Mouse (Mus musculus) CH12.LX (cell line): ENCODE results near the gene Prkag2. TPM values are rescaled to one million over a fixed set of nuclear protein-coding genes. Genes with fewer than 3 reads are reported as not detected.

Experiments
- DNase-seq: peaks from one replicate; pipeline ENCODE4 v3.0.0-alpha.2; 2013; ENCODE audit errors: extremely low read depth
- H3K27ac ChIP-seq: 2 replicates; pipeline ENCODE4 v1.5.1; 2012; ENCODE audit warnings: low read depth, mild to moderate bottlenecking, control low read depth, moderate library complexity; ENCODE audit not compliant: insufficient read depth
- H3K27me3 ChIP-seq: replicated peaks from 2 replicates; pipeline ENCODE3; 2012; ENCODE audit warnings: inconsistent platforms
- H3K36me3 ChIP-seq, 2 experiments: replicated peaks in 1 of 2; 2 replicates each; pipeline versions ENCODE3 to v1.6.1; 2012; ENCODE audit warnings: inconsistent platforms in 1 of 2, low read length in 1 of 2, mild to moderate bottlenecking in 1 of 2, mixed read lengths in 1 of 2, moderate library complexity in 1 of 2; ENCODE audit not compliant: control insufficient read depth in 1 of 2, insufficient read depth in 1 of 2
- H3K4me1 ChIP-seq, 2 experiments: 2 replicates each; pipeline ENCODE4 v1.6.1; 2012; ENCODE audit warnings: inconsistent platforms in 1 of 2, moderate library complexity in 1 of 2; ENCODE audit not compliant: insufficient read depth in 2 of 2, control insufficient read depth in 1 of 2
- H3K4me2 ChIP-seq: 2 replicates; pipeline ENCODE4 v1.6.1; 2012; ENCODE audit warnings: low read depth, mild to moderate bottlenecking, control low read depth; ENCODE audit not compliant: poor library complexity, insufficient read depth, severe bottlenecking
- H3K4me3 ChIP-seq, 3 experiments: fragments of 150-350 bp in 1 of 3; sonication (generic) in 1 of 3; replicated peaks in 1 of 3; 2 replicates each; pipeline versions ENCODE3 to v1.5.1; 2011 to 2012; ENCODE audit warnings: low read depth in 2 of 3, low read length in 2 of 3, mild to moderate bottlenecking in 2 of 3, moderate library complexity in 2 of 3, control low read depth in 1 of 3, improper control_type of control experiment in 1 of 3, inconsistent platforms in 1 of 3, mixed read lengths in 1 of 3; ENCODE audit not compliant: poor library complexity in 1 of 3
- H3K79me2 ChIP-seq: replicated peaks from 2 replicates; pipeline ENCODE4 v1.6.1; 2012; ENCODE audit warnings: mild to moderate bottlenecking, moderate library complexity; ENCODE audit not compliant: control insufficient read depth, poor library complexity, insufficient read depth, severe bottlenecking; ENCODE audit errors: extremely low read depth
- H3K9ac ChIP-seq: 2 replicates; pipeline ENCODE4 v1.6.1; 2012; ENCODE audit warnings: low read depth, mild to moderate bottlenecking, control low read depth, moderate library complexity; ENCODE audit not compliant: insufficient read depth
- H3K9me3 ChIP-seq: replicated peaks from 2 replicates; pipeline ENCODE3; 2012; ENCODE audit warnings: low read length, inconsistent platforms, mixed read lengths
- BHLHE40 ChIP-seq: IDR thresholded peaks from 2 replicates; pipeline ENCODE4 v1.6.1; 2011; ENCODE audit warnings: mild to moderate bottlenecking, low read depth, low read length, improper control_type of control experiment
- CHD1 ChIP-seq: IDR thresholded peaks from 2 replicates; pipeline ENCODE4 v1.6.1; 2012; ENCODE audit warnings: low read depth, low read length, improper control_type of control experiment, inconsistent platforms
- CHD2 ChIP-seq: IDR thresholded peaks from 2 replicates; pipeline ENCODE4 v1.6.1; 2011; ENCODE audit warnings: low read length, improper control_type of control experiment
- E2F4 ChIP-seq: IDR thresholded peaks from 2 replicates; pipeline ENCODE4 v1.6.1; 2011; ENCODE audit warnings: low read depth, low read length, improper control_type of control experiment; ENCODE audit not compliant: insufficient replicate concordance
- EP300 ChIP-seq: IDR thresholded peaks from 2 replicates; pipeline ENCODE4 v1.6.1; 2011; ENCODE audit warnings: low read length, improper control_type of control experiment
- GABPA ChIP-seq: IDR thresholded peaks from 2 replicates; pipeline ENCODE4 v1.6.1; 2012; ENCODE audit warnings: low read depth, low read length, improper control_type of control experiment, inconsistent platforms; ENCODE audit not compliant: insufficient replicate concordance
- HCFC1 ChIP-seq: IDR thresholded peaks from 2 replicates; pipeline ENCODE4 v1.6.1; 2012; ENCODE audit warnings: low read depth, mild to moderate bottlenecking, inconsistent platforms, low read length, improper control_type of control experiment
- IRF4 ChIP-seq: IDR thresholded peaks from 2 replicates; pipeline ENCODE4 v1.6.1; 2014; ENCODE audit warnings: low read depth, mild to moderate bottlenecking, inconsistent platforms, low read length, improper control_type of control experiment
- JUN ChIP-seq: IDR thresholded peaks from 2 replicates; pipeline ENCODE4 v1.6.1; 2011; ENCODE audit warnings: low read depth, mild to moderate bottlenecking, low read length, improper control_type of control experiment, moderate library complexity; ENCODE audit not compliant: insufficient read depth
- JUND ChIP-seq: conservative IDR thresholded peaks from 2 replicates; pipeline ENCODE4 v1.6.1; 2011; ENCODE audit warnings: low read depth, low read length, improper control_type of control experiment
- KAT2A ChIP-seq: IDR thresholded peaks from 2 replicates; pipeline ENCODE4 v1.6.1; 2012; ENCODE audit warnings: low read length, improper control_type of control experiment, inconsistent platforms; ENCODE audit not compliant: insufficient replicate concordance
- MAZ ChIP-seq: IDR thresholded peaks from 2 replicates; pipeline ENCODE4 v1.6.1; 2012; ENCODE audit warnings: low read depth, mild to moderate bottlenecking, inconsistent platforms, low read length, improper control_type of control experiment, moderate library complexity
- MEF2A ChIP-seq: IDR thresholded peaks from 2 replicates; pipeline ENCODE4 v1.6.1; 2014; ENCODE audit warnings: low read depth, mild to moderate bottlenecking, inconsistent platforms, low read length, improper control_type of control experiment, borderline replicate concordance
- MXI1 ChIP-seq: IDR thresholded peaks from 2 replicates; pipeline ENCODE4 v1.6.1; 2011; ENCODE audit warnings: mild to moderate bottlenecking, low read depth, low read length, improper control_type of control experiment
- MYC ChIP-seq: IDR thresholded peaks from 2 replicates; pipeline ENCODE4 v1.6.1; 2011; ENCODE audit warnings: low read depth, mild to moderate bottlenecking, improper control_type of control experiment, low read length
- NELFE ChIP-seq: IDR thresholded peaks from 2 replicates; pipeline ENCODE4 v1.6.1; 2011; ENCODE audit warnings: low read depth, low read length, improper control_type of control experiment
- NRF1 ChIP-seq: IDR thresholded peaks from 2 replicates; pipeline ENCODE4 v1.6.1; 2014; ENCODE audit warnings: low read depth, mild to moderate bottlenecking, inconsistent platforms, low read length, improper control_type of control experiment, moderate library complexity
- POLR2AphosphoS2 ChIP-seq: IDR thresholded peaks from 2 replicates; pipeline ENCODE4 v1.6.1; 2011; ENCODE audit warnings: low read depth, low read length, improper control_type of control experiment
- USF1 ChIP-seq: IDR thresholded peaks from 2 replicates; pipeline ENCODE4 v1.6.1; 2014; ENCODE audit warnings: low read depth, mild to moderate bottlenecking, inconsistent platforms, low read length, improper control_type of control experiment
- ZMIZ1 ChIP-seq: IDR thresholded peaks from 2 replicates; pipeline ENCODE4 v1.6.1; 2012; ENCODE audit warnings: low read depth, mild to moderate bottlenecking, inconsistent platforms, low read length, improper control_type of control experiment
- dilution Hi-C: fragments of 300-500 bp; cut with MboI; formaldehyde crosslinking; loops from 2 replicates; pipeline ENCODE4 v1.14.3; 2020; ENCODE audit warnings: low sequenced_read_pairs; ENCODE audit not compliant: extremely low pct_unique_long_range_greater_than_20kb, extremely low pct_ligation_motif_present
- in situ Hi-C: fragments of 300-500 bp; cut with MboI; formaldehyde crosslinking; loops from 3 replicates; pipeline ENCODE4 v1.14.3; 2019; ENCODE audit warnings: low sequenced_read_pairs, low pct_ligation_motif_present, low pct_unique_long_range_greater_than_20kb, mixed read lengths
- polyA plus RNA-seq: library from polyadenylated mRNA; unstranded; fragments of >175 nt; gene quantifications from 2 replicates; pipeline ENCODE4 v1.2.1, GENCODE M21; 2012; ENCODE audit warnings: low read depth; ENCODE audit not compliant: insufficient read length
- total RNA-seq, 2 experiments: library from RNA; depleted of rRNA; stranded (reverse); fragments of 300-350 nt in 1 of 2; fragments of >200 nt in 1 of 2; gene quantifications; 2 replicates each; pipeline ENCODE4 v1.2.3; 2012 to 2014

Gene Prkag2
- total and polyA plus RNA-seq, 3 experiments: 4.6 to 21.2 (median 8.8) TPM

DNA sequence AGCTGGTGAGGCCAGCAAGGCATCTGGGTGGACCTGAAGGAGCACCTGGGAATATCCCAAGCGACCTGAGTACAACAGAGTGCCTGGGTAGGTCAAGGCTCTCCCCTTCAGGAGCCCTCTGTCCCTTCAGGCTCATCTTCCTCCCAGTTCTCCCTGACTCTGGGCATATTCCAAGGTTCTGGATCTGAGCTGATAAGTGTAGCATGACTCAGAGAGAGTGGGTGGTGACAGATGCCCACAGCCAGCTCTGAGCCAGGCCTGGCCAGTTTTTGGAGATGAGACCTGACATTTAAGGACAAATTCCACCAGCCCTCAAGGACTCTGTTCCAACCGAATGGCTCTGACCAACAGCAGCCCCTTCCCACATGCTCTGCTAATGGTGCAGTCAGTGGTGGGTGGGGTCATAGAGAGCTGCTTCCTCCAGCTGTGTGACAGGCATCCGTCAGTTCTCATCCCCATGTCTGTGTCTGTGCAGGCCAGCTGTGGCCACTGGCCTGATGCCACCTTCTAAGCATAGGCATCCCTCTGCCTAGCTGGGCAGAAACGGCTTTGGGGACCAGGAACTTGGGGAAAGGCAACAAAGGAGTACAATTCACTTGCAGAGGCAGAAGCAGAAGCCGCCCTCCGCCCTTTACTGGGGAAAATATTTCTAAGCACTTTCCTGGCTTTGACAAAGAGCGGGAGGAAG, 46.3 kb downstream of the Prkag2 start:
- Histone ChIP-seq H3K4me2 (no peak overlapping the region), H3K36me3 (no peaks in the 10 kb centered on the region), H3K9me3 (no peaks in the 10 kb centered on the region), H3K9ac (no peak overlapping the region), H3K27ac (no peak overlapping the region), H3K4me3 (no peak overlapping the region), H3K4me1 (peaks cover 0 to 29% of the 10 kb centered on the region in 2 experiments; a peak in 2 of 4 replicates), H3K79me2 (no peaks in the 10 kb centered on the region), H3K27me3 (no peaks in the 10 kb centered on the region)
- dilution Hi-C loops (no loop called here), in situ Hi-C loops (no loop called here)
- no peak for TF ChIP-seq GABPA
- TF ChIP-seq MEF2A: no peak
- no peak for TF ChIP-seq BHLHE40
- no peak for DNase-seq

DNA sequence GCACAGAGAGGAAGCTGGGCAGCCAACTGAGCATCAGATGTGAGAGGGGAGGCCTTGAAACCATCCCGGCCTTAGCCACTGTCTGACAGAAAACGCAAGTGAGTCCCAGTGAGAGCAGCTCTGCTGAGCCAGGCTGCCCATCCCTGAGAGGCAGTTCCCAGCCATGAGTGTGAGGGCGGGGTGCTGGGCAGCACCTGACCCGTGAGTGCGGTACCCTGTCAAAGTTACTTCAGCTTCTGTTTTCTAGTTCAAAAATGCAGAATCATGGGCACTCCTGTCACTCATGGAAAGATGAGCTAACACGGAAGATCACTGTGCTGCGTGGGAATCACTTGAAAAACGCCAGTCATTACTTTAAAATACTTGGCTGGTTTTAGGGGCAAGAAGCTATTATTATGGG, 49.6 kb downstream of the Prkag2 start:
- Histone ChIP-seq H3K4me2 (no peak overlapping the region), H3K79me2 (no peaks in the 10 kb centered on the region), H3K4me1 (peaks cover 6 to 37% of the 10 kb centered on the region in 2 experiments; a peak in 3 of 4 replicates), H3K9me3 (peaks cover 4% of the 10 kb centered on the region), H3K27ac (no peak overlapping the region), H3K36me3 (no peaks in the 10 kb centered on the region), H3K4me3 (no peak overlapping the region), H3K27me3 (no peaks in the 10 kb centered on the region), H3K9ac (no peak overlapping the region)
- TF ChIP-seq MAZ (no peak), NRF1 (no peak), POLR2AphosphoS2 (no peak), HCFC1 (no peak), EP300 (no peak), GABPA (no peak), NELFE (no peak), JUND (no peak), CHD1 (no peak), MYC (no peak), KAT2A (no peak), CHD2 (no peak), USF1 (no peak), E2F4 (no peak), MXI1 (no peak), ZMIZ1 (no peak), IRF4 (no peak), JUN (no peak)
- dilution Hi-C loops: no loop called here
- in situ Hi-C loops: no loop called here
- no peak for DNase-seq
